In the genomic region with DNA sequence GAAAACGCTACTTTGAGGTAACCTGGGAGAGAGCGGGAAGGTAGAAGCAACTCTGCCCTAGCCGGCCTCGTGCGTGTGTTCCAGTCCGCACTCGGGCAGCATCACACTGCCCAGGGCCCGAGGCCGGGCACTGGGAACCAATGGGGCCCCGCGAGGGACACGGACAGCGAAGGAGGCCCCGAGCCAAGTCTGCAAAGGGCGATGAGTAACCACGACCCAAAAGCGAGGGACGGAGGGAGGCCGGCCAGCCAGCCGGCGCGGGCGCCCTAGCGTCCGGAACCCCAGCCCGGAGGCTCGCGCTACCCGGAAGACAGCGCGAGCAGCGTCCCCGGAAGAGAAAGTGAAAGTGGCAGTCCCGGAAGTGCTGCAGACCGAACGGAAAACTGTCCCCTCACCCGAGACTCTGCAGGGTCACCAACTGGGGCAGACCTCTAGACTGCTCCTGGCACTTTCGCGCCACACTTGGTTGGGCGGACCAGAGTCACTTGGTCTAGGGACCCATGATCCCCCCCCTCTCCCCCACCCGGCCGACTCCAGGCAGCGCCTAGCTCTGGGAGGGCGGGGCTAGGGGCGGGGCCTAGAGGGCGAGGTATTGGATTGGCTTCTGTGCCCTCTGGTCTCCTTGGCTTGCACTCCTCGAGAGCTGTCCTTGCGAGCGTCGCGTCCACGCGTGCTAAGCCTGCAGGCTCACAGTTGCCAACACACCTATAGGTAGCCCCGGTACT, we compare ENCODE assay signal across 8 mouse cellular contexts. TPM values are rescaled to one million over a fixed set of nuclear protein-coding genes. Genes with fewer than 3 reads are reported as not detected.
DNase-seq lines count a peak whose midpoint lies in the region; ATAC-seq and TF ChIP-seq lines count a peak whose summit lies in the region.

A gene (minus strand): TSS at position 553 of the 725 bp plus-strand sequence.

- H3K4me3 ChIP-seq in G1E (ENCODE audit: low read depth, low read length) = peak within 1 kb of the TSS; percentile 91
- peak within 1 kb of the TSS; percentile 74 for H3K4me3 ChIP-seq in forebrain, postnatal 0 days (ENCODE audit: low read depth, low read length)
- peak within 1 kb of the TSS; percentile 73 for H3K4me3 ChIP-seq in lung, embryonic 15.5 days

- H3K9ac ChIP-seq in forebrain, postnatal 0 days = peak within 1 kb of the TSS; percentile 94
- peak within 1 kb of the TSS; percentile 75 for H3K9ac ChIP-seq in lung, embryonic 15.5 days

- peak within 1 kb of the TSS; percentile 83 for H3K27ac ChIP-seq in forebrain, postnatal 0 days (ENCODE audit: low read depth, low read length)
- peak within 1 kb of the TSS; percentile 96 for H3K27ac ChIP-seq in lung, embryonic 15.5 days

- peak; percentile 84 for ATAC-seq in G1E (ENCODE audit: extremely low read depth, insufficient number of reproducible peaks, low FRiP score, poor library complexity, severe bottlenecking)
- ATAC-seq in forebrain, postnatal 0 days = peak; percentile 97
- ATAC-seq in lung, embryonic 15.5 days (ENCODE audit: borderline replicate concordance, extremely low read depth, low FRiP score, low TSS enrichment) = peak; percentile 94

- peak within 1 kb of the TSS; percentile 85 for H3K4me2 ChIP-seq in forebrain, postnatal 0 days (ENCODE audit: low read depth)
- H3K4me2 ChIP-seq in lung, embryonic 15.5 days = peak within 1 kb of the TSS; percentile 86

- WGBS in forebrain, postnatal 0 days = under 1% methylated on average over 53 of the region's 54 CpGs
- under 1% methylated on average over 54 of the region's 54 CpGs for WGBS in lung, embryonic 15.5 days

- H3K36me3 ChIP-seq in G1E (replicated peaks) = peaks cover 51% of the 10 kb centered on the region
- peaks cover 14% of the 10 kb centered on the region for H3K36me3 ChIP-seq in forebrain, postnatal 0 days (ENCODE audit: insufficient read depth)
- 0 out of 2 replicates have a peak, but pooled peaks cover 7% of the 10 kb centered on the region for H3K36me3 ChIP-seq in lung, embryonic 15.5 days

- TF ChIP-seq CTCF in G1E (IDR thresholded peaks at IDR 0.05; ENCODE audit: low read depth, low read length) = no peak
- TF ChIP-seq CTCF in forebrain, postnatal 0 days (IDR thresholded peaks at IDR 0.05; ENCODE audit: low read depth) = peak; percentile 24; the same call in 1 of the 2 replicates

- peak; percentile 94 for DNase-seq in G1E (ENCODE audit: low spot score)
- DNase-seq in cerebellum, adult 11-12 months = peak; percentile 96
- DNase-seq in forebrain, postnatal 0 days = peak; percentile 91
- peak; percentile 86 for DNase-seq in heart, postnatal 4 days
- DNase-seq in layer of hippocampus, adult 8-10 months (ENCODE audit: low spot score in 2 of 2) = peak; percentile 85 to 93
- peak; percentile 82 for DNase-seq in ovary, adult 18-20 months (ENCODE audit: low spot score)
- DNase-seq in thymus, postnatal 0 days (ENCODE audit: low spot score) = peak; percentile 92

- H3K4me1 ChIP-seq in G1E (ENCODE audit: insufficient read depth, low read depth, low read length) = peaks cover 70% of the 10 kb centered on the region
- peaks cover 11% of the 10 kb centered on the region for H3K4me1 ChIP-seq in forebrain, postnatal 0 days (ENCODE audit: insufficient read depth)
- peaks cover 34% of the 10 kb centered on the region for H3K4me1 ChIP-seq in lung, embryonic 15.5 days

- no peaks in the 10 kb centered on the region for H3K9me3 ChIP-seq in G1E (replicated peaks)
- H3K9me3 ChIP-seq in forebrain, postnatal 0 days (ENCODE audit: low read length) = no peaks in the 10 kb centered on the region
- H3K9me3 ChIP-seq in lung, embryonic 15.5 days = no peaks in the 10 kb centered on the region

- H3K27me3 ChIP-seq in G1E (ENCODE audit: insufficient read depth, low read length) = no peaks in the 10 kb centered on the region
- H3K27me3 ChIP-seq in forebrain, postnatal 0 days (ENCODE audit: insufficient read depth, low read length) = no peaks in the 10 kb centered on the region
- H3K27me3 ChIP-seq in lung, embryonic 15.5 days = no peaks in the 10 kb centered on the region

RNA-seq across cellular contexts. Expression of the gene that starts here (rescaled TPM):
- total RNA-seq in G1E (2014; fragmentation: Nextera tagmentation) (123 and 156 TPM in 2 replicates), G1E (2017) (59.9 and 71.3 TPM in 2 replicates)
- 232 and 262 TPM in 2 replicates for polyA plus RNA-seq in G1E (2012)
- total RNA-seq in forebrain, postnatal 0 days (2014; rRNA removed) = 105 and 108 TPM in 2 replicates
- 88.9 and 90.7 TPM in 2 replicates for polyA plus RNA-seq in forebrain, postnatal 0 days (2015; fragmentation: Nextera tagmentation; extraction: Ambion mirVana)
- total RNA-seq in heart, postnatal 4 days (2021) = 10 to 100 TPM; 70.5 to 75.6 TPM
- total RNA-seq in layer of hippocampus, adult 8-10 months (2022) = 100 to 1,000 TPM; 108 to 121 (median 111) TPM
- 89.7 and 94.4 TPM in 2 replicates for polyA plus RNA-seq in lung, embryonic 15.5 days (2015; fragmentation: Nextera tagmentation; extraction: Ambion mirVana)
- 131 and 138 TPM in 2 replicates for polyA plus RNA-seq in thymus, postnatal 0 days (2015; fragmentation: Nextera tagmentation; extraction: Ambion mirVana)

Comparison
In these comparisons a context has a peak if more than half of its experiments do, and no peak if none do; other contexts are left out.
1. Peak in every context shown above with its lines: DNase-seq, ATAC-seq, H3K4me3 ChIP-seq and H3K27ac ChIP-seq.